Mouse (Mus musculus): ENCODE measurements around the gene Cacng3. TPM values are rescaled to one million over a fixed set of nuclear protein-coding genes. Genes with fewer than 3 reads are reported as not detected.

Cacng3 gene
- polyA plus RNA-seq, 2 experiments = not detected

- ATAC-seq (ENCODE audit: insufficient read depth) = no peak
- DNase-seq (ENCODE audit: low read depth in 3 of 3, low spot score in 3 of 3) = no peak
- H3K4me2 ChIP-seq (ENCODE audit: low read depth) = no peak overlapping the region
- no peak for TF ChIP-seq EP300 (IDR thresholded peaks at IDR 0.05; ENCODE audit: low read depth)
- TF ChIP-seq CTCF (IDR thresholded peaks at IDR 0.05; ENCODE audit: low read depth) = no peak
- H3K27me3 ChIP-seq (ENCODE audit: control insufficient read depth, insufficient read depth, low read length) = no peaks in the 10 kb centered on the region
- no peaks in the 10 kb centered on the region; a peak in 1 of 4 replicates for H3K4me1 ChIP-seq (replicated peaks; ENCODE audit: control insufficient read depth in 2 of 2, insufficient read depth in 2 of 2, low read length in 1 of 2)
- no peaks in the 10 kb centered on the region for H3K9me3 ChIP-seq (ENCODE audit: control insufficient read depth, low read length)
- 69% methylated on average over 8 of the region's 8 CpGs for WGBS (ENCODE audit: insufficient replicate concordance)
- H3K27ac ChIP-seq = no peak overlapping the region
- no peaks in the 10 kb centered on the region for H3K36me3 ChIP-seq (replicated peaks; ENCODE audit: control insufficient read depth, insufficient read depth, low read depth)
- H3K4me3 ChIP-seq (ENCODE audit: insufficient read depth in 1 of 2, low read depth in 2 of 2, low read length in 2 of 2) = no peak overlapping the region
- H3K9ac ChIP-seq (replicated peaks) = no peak overlapping the region
These were observed 57.9 kb downstream of the Cacng3 start for GRCm38 (mm10) chr7:122728186-122728585.

GRCm38 (mm10) chr7:122728846-122729245, 58.6 kb downstream of the Cacng3 start:
- no peak overlapping the region for H3K27ac ChIP-seq
- DNase-seq (ENCODE audit: low read depth in 3 of 3, low spot score in 3 of 3) (no peak), ATAC-seq (ENCODE audit: insufficient read depth) (no peak)
- 34% methylated on average over 7 of the region's 7 CpGs for WGBS (ENCODE audit: insufficient replicate concordance)
- H3K4me2 ChIP-seq (ENCODE audit: low read depth) = no peak overlapping the region
- H3K9ac ChIP-seq (replicated peaks) = no peak overlapping the region
- no peak overlapping the region for H3K4me3 ChIP-seq (ENCODE audit: insufficient read depth in 1 of 2, low read depth in 2 of 2, low read length in 2 of 2)
- no peaks in the 10 kb centered on the region for H3K27me3 ChIP-seq (ENCODE audit: control insufficient read depth, insufficient read depth, low read length)
- no peak for TF ChIP-seq EP300 (IDR thresholded peaks at IDR 0.05; ENCODE audit: low read depth)
- no peak for TF ChIP-seq CTCF (IDR thresholded peaks at IDR 0.05; ENCODE audit: low read depth)
- H3K4me1 ChIP-seq (replicated peaks; ENCODE audit: control insufficient read depth in 2 of 2, insufficient read depth in 2 of 2, low read length in 1 of 2) = no peaks in the 10 kb centered on the region
- H3K36me3 ChIP-seq (replicated peaks; ENCODE audit: control insufficient read depth, insufficient read depth, low read depth) = no peaks in the 10 kb centered on the region
- H3K9me3 ChIP-seq (ENCODE audit: control insufficient read depth, low read length) = no peaks in the 10 kb centered on the region

- H3K9me3 ChIP-seq (ENCODE audit: control insufficient read depth, low read length) = no peaks in the 10 kb centered on the region
- no peak for TF ChIP-seq CTCF (IDR thresholded peaks at IDR 0.05; ENCODE audit: low read depth)
- no peak for TF ChIP-seq EP300 (IDR thresholded peaks at IDR 0.05; ENCODE audit: low read depth)
- no peak overlapping the region for H3K4me3 ChIP-seq (ENCODE audit: insufficient read depth in 1 of 2, low read depth in 2 of 2, low read length in 2 of 2)
- no peaks in the 10 kb centered on the region for H3K36me3 ChIP-seq (replicated peaks; ENCODE audit: control insufficient read depth, insufficient read depth, low read depth)
- no peak overlapping the region for H3K4me2 ChIP-seq (ENCODE audit: low read depth)
- DNase-seq (ENCODE audit: low read depth in 3 of 3, low spot score in 3 of 3) = no peak
- ATAC-seq (ENCODE audit: insufficient read depth) = no peak
- H3K4me1 ChIP-seq (replicated peaks; ENCODE audit: control insufficient read depth in 2 of 2, insufficient read depth in 2 of 2, low read length in 1 of 2) = no peaks in the 10 kb centered on the region
- WGBS (ENCODE audit: insufficient replicate concordance) = 70% methylated on average over 11 of the region's 11 CpGs
- H3K27me3 ChIP-seq (ENCODE audit: control insufficient read depth, insufficient read depth, low read length) = no peaks in the 10 kb centered on the region
- no peak overlapping the region for H3K27ac ChIP-seq
- H3K9ac ChIP-seq (replicated peaks) = no peak overlapping the region
These were observed 65.0 kb downstream of the Cacng3 start for GRCm38 (mm10) chr7:122735323-122735722.

GRCm38 (mm10) chr7:122738541-122738940, 68.2 kb downstream of the Cacng3 start:
- ATAC-seq (ENCODE audit: insufficient read depth) (no peak), DNase-seq (ENCODE audit: low read depth in 3 of 3, low spot score in 3 of 3) (no peak)
- H3K4me2 ChIP-seq (ENCODE audit: low read depth) = no peak overlapping the region
- no peak overlapping the region for H3K9ac ChIP-seq (replicated peaks)
- H3K36me3 ChIP-seq (replicated peaks; ENCODE audit: control insufficient read depth, insufficient read depth, low read depth) = no peaks in the 10 kb centered on the region
- no peaks in the 10 kb centered on the region for H3K27me3 ChIP-seq (ENCODE audit: control insufficient read depth, insufficient read depth, low read length)
- no peak overlapping the region for H3K27ac ChIP-seq
- H3K4me3 ChIP-seq (ENCODE audit: insufficient read depth in 1 of 2, low read depth in 2 of 2, low read length in 2 of 2) = no peak overlapping the region
- no peak for TF ChIP-seq EP300 (IDR thresholded peaks at IDR 0.05; ENCODE audit: low read depth)
- no peak for TF ChIP-seq CTCF (IDR thresholded peaks at IDR 0.05; ENCODE audit: low read depth)
- no peaks in the 10 kb centered on the region for H3K4me1 ChIP-seq (replicated peaks; ENCODE audit: control insufficient read depth in 2 of 2, insufficient read depth in 2 of 2, low read length in 1 of 2)
- 33% methylated on average over 5 of the region's 5 CpGs for WGBS (ENCODE audit: insufficient replicate concordance)
- no peaks in the 10 kb centered on the region for H3K9me3 ChIP-seq (ENCODE audit: control insufficient read depth, low read length)

GRCm38 (mm10) chr7:122740663-122741062, 70.4 kb downstream of the Cacng3 start:
- Histone ChIP-seq H3K4me3 (ENCODE audit: insufficient read depth in 1 of 2, low read depth in 2 of 2, low read length in 2 of 2) (no peak overlapping the region), H3K9ac (replicated peaks) (no peak overlapping the region), H3K4me2 (ENCODE audit: low read depth) (no peak overlapping the region), H3K9me3 (ENCODE audit: control insufficient read depth, low read length) (no peaks in the 10 kb centered on the region), H3K27me3 (ENCODE audit: control insufficient read depth, insufficient read depth, low read length) (no peaks in the 10 kb centered on the region), H3K4me1 (replicated peaks; ENCODE audit: control insufficient read depth in 2 of 2, insufficient read depth in 2 of 2, low read length in 1 of 2) (no peaks in the 10 kb centered on the region), H3K36me3 (replicated peaks; ENCODE audit: control insufficient read depth, insufficient read depth, low read depth) (no peaks in the 10 kb centered on the region), H3K27ac (no peak overlapping the region)
- TF ChIP-seq CTCF (IDR thresholded peaks at IDR 0.05; ENCODE audit: low read depth) (no peak), EP300 (IDR thresholded peaks at IDR 0.05; ENCODE audit: low read depth) (no peak)
- ATAC-seq (ENCODE audit: insufficient read depth) (no peak), DNase-seq (ENCODE audit: low read depth in 3 of 3, low spot score in 3 of 3) (no peak)
- 74% methylated on average over 2 of the region's 2 CpGs for WGBS (ENCODE audit: insufficient replicate concordance)
